Mouse (Mus musculus) brain, embryonic 14.5 days (tissue): Measurements from ENCODE around the gene Khk. TPM values are rescaled to one million over a fixed set of nuclear protein-coding genes. Genes with fewer than 3 reads are reported as not detected.
A peak's percentile ranks its signal among the peaks of the same experiment; 100 is the strongest.

Source experiments
- DNase-seq: peaks from one replicate; pipeline ENCODE4 v3.0.0-alpha.2; 2011; ENCODE audit warnings: low read depth
- CTCF ChIP-seq: fragments of 200-500 bp; IDR thresholded peaks from 2 replicates; pipeline ENCODE4 v1.5.1; 2012; ENCODE audit warnings: inconsistent platforms, mild to moderate bottlenecking, moderate library complexity, borderline replicate concordance; ENCODE audit not compliant: insufficient read depth, insufficient read length; ENCODE audit errors: extremely low read depth
- POLR2A ChIP-seq: fragments of 200-500 bp; IDR thresholded peaks from 2 replicates; pipeline ENCODE4 v1.6.1; 2012; ENCODE audit warnings: mild to moderate bottlenecking, inconsistent platforms, borderline replicate concordance; ENCODE audit not compliant: poor library complexity, insufficient read depth, insufficient read length, severe bottlenecking; ENCODE audit errors: extremely low read depth
- polyA plus RNA-seq: library from polyadenylated mRNA; depleted of rRNA; stranded (reverse); fragments of >200 nt; gene quantifications from 2 replicates; pipeline ENCODE4 v1.2.3, GENCODE M21; 2012

The Khk gene
- polyA plus RNA-seq, 1 experiment = 7.9 TPM

- no peak for DNase-seq
- no peak for TF ChIP-seq CTCF
- no peak for TF ChIP-seq POLR2A
Measured at GRCm38 (mm10) chr5:30950451-30950850, 29.2 kb downstream of the Khk start.

GRCm38 (mm10) chr5:30950922-30951321 lies 29.7 kb downstream of the Khk start:
- TF ChIP-seq CTCF (no peak), POLR2A (no peak)
- no peak for DNase-seq

GRCm38 (mm10) chr5:30951706-30952105 lies 30.5 kb downstream of the Khk start:
- TF ChIP-seq CTCF = no peak
- TF ChIP-seq POLR2A = no peak
- no peak for DNase-seq

- no peak for DNase-seq
- no peak for TF ChIP-seq CTCF
- no peak for TF ChIP-seq POLR2A
Measured at GRCm38 (mm10) chr5:30952551-30952950, 31.3 kb downstream of the Khk start.

- DNase-seq = no peak
- no peak for TF ChIP-seq POLR2A
- TF ChIP-seq CTCF = no peak
Measured at GRCm38 (mm10) chr5:30954065-30954464, 32.8 kb downstream of the Khk start.

- TF ChIP-seq POLR2A = no peak
- no peak for TF ChIP-seq CTCF
Measured at GRCm38 (mm10) chr5:30954556-30954955, 33.3 kb downstream of the Khk start.

GRCm38 (mm10) chr5:30955751-30956150 lies 34.5 kb downstream of the Khk start:
- DNase-seq = no peak
- TF ChIP-seq POLR2A (no peak), CTCF (no peak)

More at GRCm38 (mm10) chr5:30954556-30954955, 33.3 kb downstream of the Khk start:
- no peak for DNase-seq

GRCm38 (mm10) chr5:30957891-30958290 lies 36.7 kb downstream of the Khk start:
- TF ChIP-seq CTCF (no peak), POLR2A (no peak)
- DNase-seq = no peak

GRCm38 (mm10) chr5:30959198-30959854 lies 38.1 kb downstream of the Khk start:
- DNase-seq = peak; percentile 8
- TF ChIP-seq POLR2A = no peak
- no peak for TF ChIP-seq CTCF

GRCm38 (mm10) chr5:30959966-30960501 lies 38.8 kb downstream of the Khk start, which contains the start of gene Preb:
Gene Preb (minus strand): TSS chr5:30960361.
- peak; percentile 68; the same call in 1 of the 2 replicates for TF ChIP-seq POLR2A
- TF ChIP-seq CTCF = peak; percentile 5; the same call in 1 of the 2 replicates
- peak; percentile 99 for DNase-seq

GRCm38 (mm10) chr5:30960814-30961213 lies 39.6 kb downstream of the Khk start:
- TF ChIP-seq CTCF (no peak), POLR2A (no peak)
- DNase-seq = no peak

GRCm38 (mm10) chr5:30961545-30962505 lies 40.6 kb downstream of the Khk start:
- no peak for DNase-seq
- TF ChIP-seq CTCF = no peak
- no peak for TF ChIP-seq POLR2A

GRCm38 (mm10) chr5:30963916-30964315 lies 42.7 kb downstream of the Khk start:
- no peak for TF ChIP-seq POLR2A
- no peak for TF ChIP-seq CTCF
- no peak for DNase-seq
